Mouse (Mus musculus): ENCODE results near the gene Ppm1e. TPM values are rescaled to one million over a fixed set of nuclear protein-coding genes. Genes with fewer than 3 reads are reported as not detected.

The Ppm1e gene
- 0.53 and 0.56 TPM in 2 replicates for polyA plus RNA-seq (2012; rRNA removed)

DNA sequence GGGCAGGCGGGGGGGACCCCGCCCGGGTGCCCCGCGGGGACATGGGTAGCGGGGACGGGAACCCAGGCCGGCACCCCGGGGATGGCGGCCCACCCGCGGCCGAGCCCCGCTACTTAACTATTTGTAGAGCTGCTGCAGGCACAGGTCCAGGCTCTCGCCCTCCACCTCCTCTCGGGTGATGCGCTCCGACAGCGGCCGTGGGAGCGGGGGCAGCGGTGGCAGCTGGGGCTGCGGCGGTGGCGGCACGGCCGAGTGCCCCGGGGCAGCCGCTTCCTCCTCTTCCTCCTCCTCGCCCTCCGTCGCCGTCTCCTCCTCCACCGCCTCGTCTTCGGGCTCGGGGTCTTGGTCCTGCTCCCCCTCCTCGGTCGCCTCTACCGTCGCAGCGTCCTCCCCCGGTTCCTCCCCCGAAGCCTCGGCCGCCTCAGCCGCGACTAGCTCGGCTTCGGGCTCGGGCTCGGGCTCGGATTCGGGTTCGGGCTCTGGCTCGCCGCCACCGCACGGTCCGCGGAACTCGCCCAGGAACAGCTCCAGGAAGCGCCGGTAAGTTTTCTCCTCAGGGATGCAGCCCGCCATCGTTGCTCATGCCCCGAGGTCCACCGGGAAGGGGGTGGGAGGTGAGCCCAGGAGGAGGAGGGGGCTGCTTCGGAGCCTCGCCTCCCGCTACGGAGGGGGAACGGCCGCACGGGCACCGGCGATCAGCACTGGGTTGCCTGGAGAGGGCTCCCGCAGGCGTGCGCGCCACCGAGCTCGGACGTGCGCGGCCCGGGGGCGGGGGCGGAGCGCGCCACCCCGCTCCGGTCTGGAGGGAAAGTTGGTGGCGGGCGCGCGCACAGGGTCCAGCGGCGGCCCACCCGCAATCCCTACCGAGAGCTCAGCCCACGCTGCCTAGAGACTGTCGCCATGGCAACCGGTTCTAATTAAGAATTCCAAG lies at the start of gene Ppm1e:
Gene Ppm1e, minus strand, starts transcription at position 693 of the 931 bp plus-strand sequence.

DNA sequence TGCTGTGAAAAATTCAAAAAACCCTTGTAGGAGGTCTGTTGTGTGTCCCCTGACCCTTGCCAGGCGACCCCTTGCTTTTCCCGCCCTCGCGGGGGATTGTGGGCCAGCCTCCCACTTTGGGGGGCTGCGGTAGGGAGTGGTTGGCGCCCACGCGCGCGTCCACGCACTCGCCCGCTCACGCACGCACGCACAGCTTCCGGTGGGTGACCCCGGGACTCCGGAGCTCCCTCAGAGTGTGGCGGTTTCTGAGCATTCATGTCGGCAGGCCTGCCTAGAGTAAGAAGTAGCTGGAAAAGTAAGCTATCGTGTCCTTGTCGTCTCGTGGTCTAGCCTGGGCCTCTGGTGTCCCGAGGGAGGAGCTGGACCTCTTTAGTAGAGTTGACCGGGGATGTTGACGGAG lies 46.1 kb upstream of the Ppm1e start, which contains the start of the genes Rad51c and Tex14:
Gene Rad51c, minus strand, starts transcription at position 79 of the 400 bp plus-strand sequence.
Gene Tex14, plus strand, starts transcription at position 190 of the 400 bp plus-strand sequence.

Other genes with a start within 250 kb of the Ppm1e start
- gene Ska2, start 249.8 kb downstream of the Ppm1e start, polyA plus RNA-seq (2012; rRNA removed): 0.70 and 0.73 TPM in 2 replicates
- gene Trim37, start 231.9 kb downstream of the Ppm1e start, polyA plus RNA-seq (2012; rRNA removed): 0.69 and 0.74 TPM in 2 replicates
- 0.10 and 0.12 TPM in 2 replicates for gene Rad51c, start 45.9 kb upstream of the Ppm1e start, polyA plus RNA-seq (2012; rRNA removed)
- 0.03 TPM in 1 of 2 replicates, not detected in the other for gene Tex14, start 46.0 kb upstream of the Ppm1e start, polyA plus RNA-seq (2012; rRNA removed)
- gene Gm11492, start 207.6 kb upstream of the Ppm1e start, polyA plus RNA-seq (2012; rRNA removed): not detected in 2 replicates
- 2.9 and 3.1 TPM in 2 replicates for gene Sept4, start 209.9 kb upstream of the Ppm1e start, polyA plus RNA-seq (2012; rRNA removed)
- 12.9 and 13.4 TPM in 2 replicates for gene Mtmr4, start 233.1 kb upstream of the Ppm1e start, polyA plus RNA-seq (2012; rRNA removed)

Data from stomach, adult 2 months (tissue).